Mouse (Mus musculus) T-cell, adult 2 months (primary cell): Measurements from ENCODE around the gene Nme9.

ENCODE experiments used
- DNase-seq: peaks from one replicate; pipeline ENCODE4 v3.0.0; 2022; ENCODE audit warnings: low spot score

Nme9 gene

DNA sequence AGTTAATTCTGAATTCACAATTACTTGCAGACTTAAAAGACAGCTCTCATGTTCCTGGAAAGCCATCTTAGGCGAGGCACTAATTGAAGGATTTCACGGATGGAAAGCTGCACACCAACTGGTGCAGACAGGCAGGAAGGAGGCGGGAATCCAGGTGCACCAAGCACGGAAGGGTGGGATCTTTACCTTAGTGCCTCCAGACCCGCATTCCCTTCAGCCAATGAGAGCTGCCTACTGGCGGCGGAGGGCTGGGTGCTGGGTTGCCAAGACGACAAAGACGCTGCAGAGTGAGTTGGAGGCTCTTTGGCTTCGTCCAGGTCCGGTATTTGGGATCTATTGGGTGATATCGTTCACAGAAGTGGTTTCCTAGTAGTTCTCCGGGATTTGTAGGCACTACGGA lies at the start of gene Nme9:
Gene Nme9 (plus strand): TSS at position 315 of the 400 bp plus-strand sequence.
- DNase-seq, result no peak

DNA sequence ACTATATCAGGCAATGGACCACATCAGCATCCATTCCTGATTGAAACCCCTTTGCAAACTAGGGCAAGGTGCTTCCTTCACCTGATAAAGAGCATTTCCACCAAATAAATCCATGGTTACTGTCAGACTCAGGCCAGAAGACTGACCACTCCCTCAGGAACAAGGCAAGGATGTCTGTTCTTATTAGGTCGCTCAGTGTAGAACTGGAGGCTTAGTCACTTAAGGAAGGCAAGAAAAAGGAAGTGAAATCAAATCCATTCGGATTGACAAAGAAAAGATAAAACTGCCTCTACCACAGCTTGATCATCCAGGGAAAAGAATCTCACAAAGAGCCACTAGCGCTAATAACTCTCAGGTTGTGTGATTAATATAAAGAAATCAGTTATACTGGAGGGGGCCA lies 42.0 kb upstream of the Nme9 start:
- no peak for DNase-seq

DNA sequence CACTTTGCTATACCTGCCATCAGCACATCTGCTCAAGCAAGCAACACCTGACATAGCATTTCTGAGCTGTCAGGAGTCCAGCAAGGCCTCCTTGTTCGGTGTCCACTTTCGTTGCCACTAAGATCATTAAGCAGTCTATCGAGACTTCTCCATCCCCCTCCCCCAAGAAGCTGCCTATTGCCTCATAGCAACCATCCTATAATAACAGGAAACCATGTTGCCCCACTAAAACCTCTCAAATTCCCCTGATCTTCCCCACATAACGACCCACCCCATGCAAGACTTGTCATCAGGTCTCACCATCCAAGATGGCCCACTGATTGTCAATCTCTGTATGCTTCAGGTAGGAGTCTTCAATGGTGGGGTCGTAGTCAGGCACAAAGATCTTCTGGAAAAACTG lies 40.2 kb upstream of the Nme9 start:
- no peak for DNase-seq

DNA sequence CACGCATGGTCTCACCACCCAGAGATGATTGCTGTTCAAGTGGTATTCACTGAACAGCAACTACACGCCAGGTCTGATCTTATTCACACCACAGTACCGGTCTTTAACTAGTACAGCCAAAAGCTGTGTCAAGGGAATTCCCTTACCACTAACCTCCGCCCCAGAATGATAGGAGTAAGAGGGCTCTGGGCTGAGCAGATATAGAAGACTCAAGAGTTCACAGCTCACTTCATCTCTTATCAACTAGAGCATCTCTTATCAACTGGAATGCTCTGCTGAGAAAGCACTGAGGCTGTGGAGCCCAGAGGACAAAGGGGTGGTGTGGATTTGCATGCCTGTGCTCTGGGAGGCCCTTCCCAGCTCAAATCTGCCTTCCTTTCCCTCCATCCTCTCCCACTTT lies 39.5 kb upstream of the Nme9 start:
- no peak for DNase-seq

DNA sequence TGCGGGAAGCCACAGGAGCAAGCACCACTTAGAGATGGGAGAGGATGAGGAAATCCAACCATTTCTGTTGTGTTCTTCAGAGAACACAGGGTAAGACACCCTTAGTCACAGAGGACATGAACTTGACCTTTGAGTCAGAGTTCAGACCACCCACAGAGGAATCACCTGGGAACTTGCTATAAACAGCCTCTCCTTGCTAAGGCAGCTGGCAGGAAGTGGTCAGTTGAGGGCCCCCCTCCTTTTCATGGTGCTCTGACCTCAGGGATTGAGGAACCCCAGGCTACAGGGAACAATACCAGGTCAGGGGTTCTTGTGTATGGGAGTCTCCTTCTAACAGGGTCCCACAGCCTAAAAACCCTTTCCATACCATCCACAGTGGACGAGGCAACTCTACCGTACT lies 34.5 kb upstream of the Nme9 start:
- DNase-seq, result no peak

DNA sequence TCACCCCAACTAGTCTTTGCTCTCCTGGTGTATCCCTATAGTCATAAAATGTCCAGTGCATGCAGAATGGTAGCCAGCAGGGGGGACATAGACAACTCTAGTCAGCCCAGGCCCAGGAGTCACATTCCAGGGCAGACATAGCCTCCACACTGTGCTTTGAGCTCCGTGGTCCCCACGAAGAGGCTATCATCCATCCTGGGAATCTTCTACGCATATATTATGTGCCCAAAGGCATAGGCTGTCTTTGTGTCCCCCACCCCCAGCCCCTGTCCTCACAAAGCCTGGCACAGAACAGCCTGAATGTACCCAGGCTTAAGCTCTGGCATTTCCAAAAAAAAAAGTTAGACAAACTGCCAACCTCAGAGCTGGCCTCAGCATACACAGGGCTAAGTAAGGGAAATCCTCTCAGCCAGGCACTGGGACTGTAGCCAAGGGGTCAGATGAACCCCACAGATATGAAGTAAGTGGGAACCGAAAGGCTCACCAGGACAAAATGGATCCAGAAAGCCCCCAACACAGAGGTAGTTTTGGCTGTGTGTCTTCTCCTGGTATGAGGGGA lies 33.9 kb upstream of the Nme9 start:
- no peak for DNase-seq

DNA sequence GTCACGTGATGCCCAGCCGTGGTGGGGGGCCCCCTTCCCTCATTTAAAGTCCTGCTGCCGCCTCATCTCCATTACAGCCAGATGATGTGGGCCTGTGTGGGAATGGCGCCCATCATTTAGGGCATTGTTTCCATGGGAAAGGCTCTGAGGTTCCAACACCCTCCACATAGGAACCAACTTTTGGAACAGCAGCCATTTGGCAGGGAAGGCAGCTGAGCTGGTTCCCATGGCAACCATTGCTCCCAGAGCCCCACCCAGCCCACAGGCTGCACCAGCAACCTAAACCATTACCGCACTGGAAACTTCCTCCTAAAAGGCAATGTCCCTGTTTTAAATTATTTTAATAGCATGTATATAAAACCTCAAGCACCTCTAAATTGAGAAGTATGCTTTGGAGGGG lies 32.9 kb upstream of the Nme9 start:
- no peak for DNase-seq

DNA sequence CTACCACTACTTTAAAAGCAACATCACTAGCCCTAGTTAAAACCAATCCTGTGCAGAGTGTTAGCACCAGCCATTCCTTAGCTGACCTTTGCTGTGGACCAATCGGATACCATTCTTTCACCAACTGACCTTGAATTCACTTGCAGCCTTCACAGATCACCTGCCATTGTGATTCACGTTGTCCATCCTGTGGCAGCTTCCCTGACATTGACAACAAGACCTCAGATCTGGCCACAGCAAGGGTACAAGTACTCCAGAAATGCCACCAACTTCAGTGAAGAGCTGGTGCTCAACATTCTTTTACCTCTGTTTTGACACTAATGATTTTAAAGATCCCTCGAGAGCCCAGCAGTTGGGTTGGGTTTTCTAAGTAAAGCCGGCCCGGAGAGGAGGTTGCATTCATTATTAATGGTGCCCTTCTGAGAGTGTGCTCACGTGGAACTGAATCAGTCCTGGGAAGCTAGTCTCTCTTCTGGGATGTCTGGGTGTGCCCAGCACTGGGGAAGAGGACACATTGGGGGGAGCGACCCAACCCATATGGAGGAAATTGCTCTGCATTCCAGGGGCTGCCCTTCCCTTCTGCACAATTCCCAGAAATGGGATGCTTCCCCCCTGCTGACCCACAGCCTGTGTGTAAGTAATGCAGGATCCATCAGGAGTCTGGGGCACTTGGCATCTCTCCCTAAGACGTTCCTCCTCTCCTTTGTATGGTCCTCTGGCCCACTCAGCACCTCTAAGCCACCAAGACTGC lies 31.1 kb upstream of the Nme9 start:
- DNase-seq, result no peak

DNA sequence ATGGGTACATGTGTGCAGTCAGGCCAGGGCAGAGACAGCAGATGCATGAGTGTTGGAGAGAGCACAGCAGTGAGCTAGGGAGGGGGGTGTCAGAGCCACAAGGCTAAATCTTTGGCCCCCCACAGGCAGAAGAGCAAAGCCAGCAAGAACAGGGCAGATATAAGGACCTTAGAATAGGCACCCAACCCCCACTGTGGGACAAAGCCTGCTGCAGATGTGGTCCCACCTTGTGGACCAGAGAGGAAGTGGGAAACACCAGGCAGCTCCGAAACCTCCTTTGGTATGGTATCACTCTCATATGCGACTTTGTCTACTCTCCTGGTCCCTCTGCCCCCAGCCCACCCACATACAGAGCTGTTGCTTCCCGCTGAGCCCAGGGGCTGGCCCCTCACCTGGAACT lies 29.4 kb upstream of the Nme9 start:
- no peak for DNase-seq

DNA sequence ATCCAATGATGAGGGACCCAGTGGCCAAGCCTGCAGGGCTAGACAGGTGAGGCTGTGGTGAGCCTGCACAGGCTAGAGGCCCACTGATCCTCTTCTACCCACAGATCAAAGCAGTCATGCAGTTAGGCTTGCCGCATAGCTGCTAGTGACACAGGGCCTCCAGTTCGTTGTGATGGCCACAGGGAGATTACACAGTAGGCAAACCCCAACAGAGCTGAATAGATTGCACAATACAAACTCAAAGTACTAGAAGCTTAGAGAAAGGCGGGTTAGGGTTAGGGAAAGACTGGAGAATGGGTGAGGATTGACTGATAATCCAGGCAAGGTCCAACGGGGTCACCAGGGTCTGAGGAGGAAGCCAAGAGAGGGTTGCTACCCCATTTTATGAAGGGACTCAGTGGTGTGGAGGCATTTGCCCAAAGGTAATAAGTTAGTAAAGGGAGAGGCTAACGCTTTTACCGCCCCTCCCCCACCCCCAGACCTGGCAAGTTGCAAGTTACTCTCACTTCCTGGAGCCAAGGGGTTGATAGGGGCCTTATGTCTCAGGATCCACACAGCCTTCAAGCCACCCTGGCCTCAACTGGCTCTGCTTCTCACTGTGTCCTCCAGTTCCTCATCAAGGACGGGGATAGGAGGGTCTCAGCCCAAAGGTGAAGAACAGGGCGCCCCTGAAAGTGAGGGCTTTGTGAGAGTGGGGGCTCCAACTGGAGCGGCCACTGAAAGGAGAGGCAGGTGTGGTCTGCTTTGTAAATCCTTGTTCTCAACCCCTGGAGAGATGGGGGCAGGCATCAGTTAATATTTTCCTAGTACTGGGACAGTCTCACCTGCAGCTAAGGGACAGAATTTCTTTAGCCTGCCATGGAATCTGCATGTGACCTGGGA lies 27.3 kb upstream of the Nme9 start:
- no peak for DNase-seq

DNA sequence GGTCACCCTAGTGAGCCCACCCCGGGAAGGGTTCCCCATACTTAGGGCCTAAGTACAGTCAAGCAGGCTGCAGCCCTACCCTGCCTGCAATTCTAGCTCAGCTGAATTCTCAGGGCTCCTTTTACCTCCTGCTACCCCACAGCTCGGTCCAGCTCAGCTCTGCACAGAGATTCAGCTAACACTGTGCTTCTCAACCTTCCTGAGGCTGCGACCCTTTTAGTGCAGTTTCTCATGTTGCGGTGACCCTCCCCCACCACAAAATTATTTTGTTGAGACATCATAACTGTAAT lies 26.8 kb upstream of the Nme9 start:
- DNase-seq, result no peak

DNA sequence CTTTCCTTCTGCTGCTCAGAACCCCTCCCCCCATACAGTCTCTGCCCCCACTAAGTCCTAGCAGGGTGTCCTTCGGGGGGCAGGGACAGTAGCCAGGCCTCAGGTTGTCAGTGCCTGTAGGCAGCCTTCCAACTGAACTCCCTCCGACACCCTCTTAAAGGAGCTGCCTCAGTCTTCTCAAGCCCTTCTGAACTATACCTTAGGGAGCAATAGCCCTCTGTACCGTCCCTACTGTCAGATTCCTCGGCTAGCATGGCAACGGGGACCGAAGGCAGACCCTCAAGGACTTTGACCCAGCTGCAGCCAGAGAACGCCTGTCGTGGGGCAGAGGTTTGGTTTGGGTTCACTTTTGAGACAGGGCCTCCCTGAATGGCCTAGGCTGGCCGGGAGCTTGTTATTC lies 26.0 kb upstream of the Nme9 start:
- no peak for DNase-seq

DNA sequence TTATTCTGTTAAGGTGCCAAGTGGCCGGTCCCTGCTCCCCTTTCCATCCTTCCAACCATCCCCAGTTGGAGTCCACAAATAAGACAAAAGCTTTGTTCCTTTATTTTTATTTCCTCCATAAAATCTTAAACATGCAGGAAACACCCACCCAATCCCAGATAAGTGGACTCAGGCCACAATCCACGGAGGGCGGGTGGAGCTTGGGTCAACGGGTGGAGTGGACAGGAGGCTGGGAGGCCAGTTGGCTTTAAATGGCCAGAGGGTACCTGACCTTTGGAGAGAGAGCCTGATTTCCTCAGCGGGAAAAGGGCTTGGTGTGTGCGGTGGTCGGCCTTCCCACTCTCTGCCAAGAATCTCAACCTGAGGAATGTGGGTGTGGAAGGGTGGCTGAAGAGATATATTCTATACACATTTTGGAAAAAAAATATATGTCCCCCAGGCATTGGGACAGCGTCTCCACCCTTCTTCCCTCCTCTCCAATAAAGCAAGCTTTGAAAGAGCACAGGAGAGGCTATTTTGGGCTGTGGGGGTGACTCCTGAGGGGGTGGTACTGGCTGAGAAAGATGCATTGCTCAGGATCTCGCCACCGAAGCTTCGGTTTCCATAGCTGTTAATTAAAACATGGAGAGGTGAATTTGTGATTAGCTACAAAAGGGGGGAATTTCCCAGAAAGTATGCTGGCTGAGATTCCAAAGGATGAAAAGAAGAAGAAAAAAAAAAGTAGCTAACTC lies 22.5 kb upstream of the Nme9 start:
- DNase-seq, result no peak

DNA sequence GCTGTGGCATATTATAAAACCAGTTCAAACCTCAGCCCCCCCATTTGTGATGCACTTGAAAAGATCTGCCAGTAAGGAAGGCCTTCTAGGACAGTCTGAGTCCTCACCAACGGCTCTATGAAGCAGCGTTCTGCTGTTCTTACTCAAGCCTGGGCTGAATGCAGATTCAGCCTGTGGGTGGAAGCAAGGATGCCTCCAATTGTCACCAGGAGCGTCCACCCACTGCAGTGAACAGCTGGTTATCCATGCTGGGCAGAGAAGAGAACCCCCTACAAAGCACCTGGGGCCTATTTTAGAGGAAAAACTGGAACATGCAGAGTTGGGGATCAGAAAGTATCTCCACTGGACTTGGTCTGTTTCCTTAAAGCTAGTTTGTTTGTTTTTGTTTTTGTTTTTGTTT lies 21.4 kb upstream of the Nme9 start:
- DNase-seq, result no peak

DNA sequence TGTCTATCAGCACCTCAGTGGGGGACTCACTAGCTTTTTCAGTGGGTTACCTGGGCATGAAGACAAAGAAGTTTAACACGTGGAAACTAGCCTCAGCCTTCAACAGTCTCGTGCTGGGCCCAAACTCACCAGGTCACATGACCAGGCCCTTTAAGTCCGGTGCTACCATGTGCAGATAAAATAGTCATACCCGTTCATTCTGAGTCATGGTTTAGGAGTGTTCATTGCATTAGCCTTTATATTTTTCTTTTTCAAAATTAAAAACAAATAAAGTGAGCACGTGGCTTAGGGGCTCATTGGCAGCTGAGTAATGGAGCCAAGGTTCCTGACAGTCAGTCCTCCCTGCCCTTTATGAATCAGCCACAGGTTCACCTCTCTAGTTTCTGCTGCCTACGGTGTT lies 20.5 kb upstream of the Nme9 start:
- no peak for DNase-seq

DNA sequence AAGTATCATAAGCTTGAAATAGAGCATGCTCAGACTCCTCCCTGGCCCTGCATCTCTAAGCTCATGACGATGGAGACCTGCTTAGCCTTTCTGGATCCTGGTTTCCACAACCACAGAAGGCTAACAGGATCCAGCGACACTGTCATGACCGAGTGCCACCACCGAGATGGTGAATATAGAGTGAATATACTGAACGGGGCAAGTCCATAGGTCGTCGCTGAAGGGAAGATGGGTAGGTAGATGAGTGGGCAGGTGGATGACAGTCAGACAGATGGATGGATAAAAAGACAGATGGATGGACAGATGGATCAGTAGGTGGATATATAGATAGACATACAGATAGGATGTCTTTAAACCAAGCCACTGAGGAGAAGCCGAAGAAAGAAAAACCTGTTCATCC lies 19.9 kb upstream of the Nme9 start:
- no peak for DNase-seq

DNA sequence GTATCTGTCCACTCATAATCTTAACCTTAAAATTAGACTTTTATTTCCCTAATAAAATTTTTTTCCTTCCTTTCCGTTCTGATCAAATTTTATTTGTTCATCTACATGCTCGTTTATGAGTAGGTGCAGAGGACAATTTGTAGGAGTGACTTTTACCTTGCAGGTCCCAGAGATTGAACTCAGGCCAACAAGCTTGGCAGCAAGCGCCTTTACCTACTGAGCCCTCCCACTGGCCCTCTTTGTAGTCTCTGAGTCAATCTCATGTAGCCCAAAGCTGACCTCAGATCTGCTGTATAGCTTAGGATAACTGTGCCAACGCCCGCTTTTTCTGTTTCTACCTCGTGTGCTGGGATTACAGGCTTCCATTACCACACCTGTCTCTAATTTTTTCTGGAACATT lies 19.3 kb upstream of the Nme9 start:
- no peak for DNase-seq

DNA sequence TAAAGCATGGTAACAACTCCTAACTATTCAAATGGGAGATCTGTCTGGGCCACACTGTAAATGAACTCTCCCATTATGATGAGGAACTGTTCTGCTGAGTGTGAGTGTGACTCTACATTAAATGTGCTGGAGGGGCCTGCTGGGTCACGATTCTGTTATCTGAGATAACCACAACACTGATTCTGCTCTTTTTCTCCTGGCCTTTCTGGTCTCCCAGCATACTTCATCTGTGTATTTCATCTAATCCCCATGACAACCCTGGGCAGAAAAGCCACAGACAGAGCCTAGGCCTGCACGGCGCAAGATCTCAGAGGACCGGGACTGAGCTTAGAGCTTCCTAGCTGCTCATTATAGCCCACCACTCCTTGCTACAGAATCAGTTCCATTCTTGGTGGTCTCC lies 18.8 kb upstream of the Nme9 start:
- DNase-seq, result no peak

DNA sequence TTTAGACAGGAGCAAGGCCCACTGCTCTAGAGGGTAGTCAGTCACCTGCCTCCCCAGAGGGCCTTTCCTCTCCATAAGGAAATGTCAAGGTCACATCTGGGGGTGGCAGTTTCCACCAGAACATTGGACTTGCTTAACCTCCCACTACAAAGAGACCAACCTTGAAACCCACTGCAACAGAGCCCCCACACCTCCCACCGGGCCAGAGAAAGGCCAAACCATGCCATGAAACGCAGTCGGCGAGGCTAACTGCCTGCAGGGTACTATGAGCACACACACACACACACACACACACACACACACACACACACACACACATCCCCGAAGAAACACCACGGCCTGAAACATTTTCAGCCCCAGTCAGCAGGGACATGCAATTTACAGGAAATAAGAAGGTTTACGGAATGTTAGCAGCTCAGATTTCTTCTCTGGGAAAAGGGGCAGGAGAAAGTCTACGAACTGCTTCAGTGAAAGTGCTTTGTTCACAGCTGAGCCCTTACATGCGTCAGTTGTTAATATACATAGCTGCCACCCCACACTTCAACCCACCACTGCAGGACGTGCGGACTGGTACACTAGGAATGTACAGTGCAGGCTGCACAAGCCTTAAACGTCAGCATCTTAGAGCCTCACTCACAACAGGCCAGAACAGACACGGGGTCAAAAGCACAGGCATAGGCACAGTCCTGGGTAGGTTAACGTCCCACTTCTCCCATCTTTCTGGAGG lies 16.2 kb upstream of the Nme9 start:
- no peak for DNase-seq

DNA sequence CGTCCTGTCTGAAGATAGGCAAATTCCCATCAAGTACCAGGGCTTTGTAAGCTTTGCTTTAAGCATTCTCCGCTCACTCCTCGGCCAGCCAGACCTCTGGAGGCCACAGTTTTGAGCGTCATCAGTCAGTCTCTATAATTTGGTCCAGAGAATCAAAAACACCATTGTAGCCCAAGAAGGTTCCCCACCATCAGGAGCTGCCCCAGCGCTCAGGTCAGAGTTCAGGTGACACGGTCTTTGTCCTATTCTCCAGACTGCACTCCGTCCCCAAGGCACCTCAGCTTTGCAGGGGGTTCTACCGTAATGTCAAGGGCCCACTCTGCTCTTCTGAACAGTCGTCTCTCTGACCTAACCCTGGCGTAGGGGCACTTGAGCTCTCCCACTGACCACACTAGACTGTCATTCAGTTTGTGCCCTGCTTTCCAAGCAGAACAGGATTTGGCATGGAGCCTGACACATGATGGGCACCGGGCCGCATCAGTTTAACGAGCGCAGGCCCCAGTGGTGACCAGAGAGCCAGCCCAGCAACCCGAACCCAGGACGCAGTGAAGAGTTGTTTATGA lies 15.6 kb upstream of the Nme9 start:
- no peak for DNase-seq

DNA sequence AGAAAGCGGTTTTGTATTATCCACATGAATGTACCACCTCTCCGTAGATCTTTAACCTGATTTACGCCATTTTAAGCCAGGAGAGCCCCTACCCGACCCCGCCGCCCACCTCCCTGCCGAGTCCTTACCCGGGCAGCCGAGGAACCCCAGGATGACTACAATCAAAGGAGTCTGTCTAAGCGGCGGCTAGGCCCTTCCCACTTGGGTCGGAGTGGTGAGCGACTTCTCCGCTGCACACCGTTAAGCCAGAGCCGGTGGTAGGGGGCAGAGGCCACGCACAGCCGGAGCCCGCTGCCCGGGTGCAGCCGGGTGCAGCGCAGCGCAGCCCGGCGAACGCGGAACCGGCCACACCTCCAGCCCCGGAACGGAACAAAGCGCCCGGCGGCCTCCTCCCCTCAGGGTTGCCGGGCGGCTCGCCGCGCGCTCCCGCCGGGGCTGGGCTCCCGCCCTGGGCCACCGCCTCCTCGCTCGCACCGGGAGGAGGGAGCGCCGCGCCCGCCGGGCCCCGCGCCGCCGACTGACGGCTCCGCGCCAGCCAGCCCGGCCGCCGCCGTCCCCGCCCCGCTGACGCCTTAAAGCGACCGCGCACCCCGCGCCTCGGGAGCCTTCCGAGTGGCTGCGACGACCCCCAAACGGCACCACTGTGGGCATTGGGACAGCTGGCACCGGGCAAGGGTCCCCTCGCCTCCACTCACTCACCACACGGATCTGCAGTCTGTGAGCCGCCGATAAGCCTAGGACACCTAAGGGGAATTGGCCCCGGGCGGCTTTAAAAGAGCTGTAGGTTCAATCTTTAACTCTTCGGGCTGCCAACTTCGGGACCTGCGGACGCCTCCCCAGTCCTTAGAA lies 14.9 kb upstream of the Nme9 start:
- no peak for DNase-seq
